Mouse (Mus musculus) kidney, adult 2 months (tissue): ENCODE measurements at regions not wholly inside any gene's neighbourhood (a gene's known extent, or its start where the extent isn't known, plus 50 kb on each side); places are given as distances from the start of the nearest gene placed in this dataset.

ENCODE experiments used
- CTCF ChIP-seq: fragments of 200-500 bp; conservative IDR thresholded peaks from 2 replicates; pipeline ENCODE4 v1.5.1; 2011; ENCODE audit warnings: low read depth, mild to moderate bottlenecking, control low read depth, low read length, moderate library complexity, mixed read lengths; ENCODE audit not compliant: insufficient read depth, insufficient read length
- POLR2A ChIP-seq: fragments of 200-500 bp; IDR thresholded peaks from one replicate; pipeline ENCODE4 v1.6.1; 2011; ENCODE audit warnings: low read depth, low read length, control low read depth

DNA sequence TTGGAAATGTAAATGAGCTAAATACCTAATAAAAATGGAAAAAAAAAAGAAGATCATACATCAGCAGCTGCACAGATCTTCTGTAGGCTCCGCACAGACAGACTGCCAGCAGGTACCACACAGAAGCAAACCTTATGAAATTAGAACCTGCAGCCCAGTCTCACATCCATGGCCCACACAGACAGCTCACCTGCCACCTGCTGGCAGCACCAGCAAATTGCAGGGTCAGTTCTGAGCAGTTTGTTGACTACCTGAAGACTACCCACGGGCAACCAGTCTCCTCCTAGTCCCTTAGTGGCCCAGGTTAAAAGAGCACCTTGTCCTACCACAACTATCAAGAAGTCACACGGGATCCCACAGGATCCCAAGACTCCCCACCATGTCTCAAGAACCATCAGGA is 225.1 kb downstream of the Mroh4 start:
- TF ChIP-seq CTCF (peak; percentile 60), POLR2A (no peak)
